Mouse (Mus musculus) embryonic facial prominence, embryonic 11.5 days (tissue): ENCODE measurements around the gene Prpf18. TPM values are rescaled to one million over a fixed set of nuclear protein-coding genes. Genes with fewer than 3 reads are reported as not detected.
A peak's percentile ranks its signal among the peaks of the same experiment; 100 is the strongest.

Source experiments
- ATAC-seq: fragments of 200-750 bp; cut with Nextera tagmentation; replicated peaks from 2 replicates; pipeline ENCODE4 v1.8.0; 2017; ENCODE audit warnings: low read depth; ENCODE audit not compliant: insufficient number of reproducible peaks, low FRiP score, low TSS enrichment
- DNase-seq: peaks from one replicate; pipeline ENCODE4 v3.0.0-alpha.2; 2015; ENCODE audit warnings: low spot score
- H3K27ac ChIP-seq: fragments of 300-500 bp; sonication (generic); replicated peaks from 2 replicates; pipeline ENCODE4 v1.5.1; 2014; ENCODE audit warnings: mild to moderate bottlenecking, low read depth, low read length, control low read depth
- H3K27me3 ChIP-seq: fragments of 300-500 bp; sonication (generic); 2 replicates; pipeline ENCODE4 v1.6.1; 2014; ENCODE audit warnings: mild to moderate bottlenecking, low read length, moderate library complexity, mixed read lengths; ENCODE audit not compliant: control insufficient read depth, insufficient read depth
- H3K36me3 ChIP-seq: fragments of 300-500 bp; sonication (generic); replicated peaks from 2 replicates; pipeline ENCODE4 v1.6.1; 2014; ENCODE audit warnings: low read depth, mild to moderate bottlenecking, low read length, moderate library complexity, mixed read lengths; ENCODE audit not compliant: control insufficient read depth, insufficient read depth
- H3K4me1 ChIP-seq: fragments of 300-500 bp; sonication (generic); 2 replicates; pipeline ENCODE4 v1.6.1; 2014; ENCODE audit warnings: low read length, mixed read lengths; ENCODE audit not compliant: control insufficient read depth, insufficient read depth
- H3K4me2 ChIP-seq: fragments of 300-500 bp; sonication (generic); 2 replicates; pipeline ENCODE4 v1.6.1; 2014; ENCODE audit warnings: low read depth, mild to moderate bottlenecking, control low read depth, low read length, moderate library complexity
- H3K4me3 ChIP-seq: fragments of 300-500 bp; sonication (generic); 2 replicates; pipeline ENCODE4 v1.5.1; 2014; ENCODE audit warnings: low read depth, low read length, control low read depth
- H3K9ac ChIP-seq: fragments of 300-500 bp; sonication (generic); replicated peaks from 2 replicates; pipeline ENCODE4 v1.6.1; 2014; ENCODE audit warnings: mild to moderate bottlenecking, control low read depth, low read length
- H3K9me3 ChIP-seq: fragments of 300-500 bp; sonication (generic); replicated peaks from 2 replicates; pipeline ENCODE4 v1.6.1; 2016; ENCODE audit warnings: mild to moderate bottlenecking, low read length, inconsistent platforms, mixed read lengths; ENCODE audit not compliant: control insufficient read depth
- WGBS: fragments of 180-500 bp; shearing (Covaris S2); extraction: QIAGEN DNeasy Blood & Tissue Kit; methylation state at CpG from one replicate; pipeline ENCODE4 v1.1.7; 2014; 5-methylcytosine and 5-hydroxymethylcytosine counted together
- polyA plus RNA-seq: library from polyadenylated mRNA; unstranded; fragments of >200 nt; fragmentation: Nextera tagmentation; extraction: Ambion mirVana; gene quantifications from 2 replicates; pipeline ENCODE4 v1.2.1, GENCODE M21; 2014

The Prpf18 gene
- polyA plus RNA-seq, 1 experiment from 2014 or later, result 37.7 TPM

GRCm38 (mm10) chr2:4645066-4645465, 6.8 kb downstream of the Prpf18 start:
- H3K4me2 ChIP-seq, result no peak overlapping the region
- peaks cover 6% of the 10 kb centered on the region for H3K36me3 ChIP-seq
- DNase-seq (no peak), ATAC-seq (no peak)
- no peak overlapping the region for H3K27ac ChIP-seq
- H3K27me3 ChIP-seq, result no peaks in the 10 kb centered on the region
- no peak overlapping the region for H3K4me3 ChIP-seq
- no peaks in the 10 kb centered on the region for H3K4me1 ChIP-seq
- no peak overlapping the region for H3K9ac ChIP-seq
- WGBS, result 78% methylated on average over 4 of the region's 4 CpGs
- no peaks in the 10 kb centered on the region for H3K9me3 ChIP-seq

GRCm38 (mm10) chr2:4638189-4638588, 13.7 kb downstream of the Prpf18 start:
- no peak for ATAC-seq
- H3K27ac ChIP-seq, result no peak overlapping the region
- H3K36me3 ChIP-seq, result peaks cover 5% of the 10 kb centered on the region
- H3K4me3 ChIP-seq, result no peak overlapping the region
- H3K4me1 ChIP-seq, result no peaks in the 10 kb centered on the region
- no peak for DNase-seq
- H3K27me3 ChIP-seq, result no peaks in the 10 kb centered on the region
- WGBS, result 88% methylated on average over 3 of the region's 3 CpGs
- no peak overlapping the region for H3K4me2 ChIP-seq
- no peaks in the 10 kb centered on the region for H3K9me3 ChIP-seq
- H3K9ac ChIP-seq, result no peak overlapping the region

DNA sequence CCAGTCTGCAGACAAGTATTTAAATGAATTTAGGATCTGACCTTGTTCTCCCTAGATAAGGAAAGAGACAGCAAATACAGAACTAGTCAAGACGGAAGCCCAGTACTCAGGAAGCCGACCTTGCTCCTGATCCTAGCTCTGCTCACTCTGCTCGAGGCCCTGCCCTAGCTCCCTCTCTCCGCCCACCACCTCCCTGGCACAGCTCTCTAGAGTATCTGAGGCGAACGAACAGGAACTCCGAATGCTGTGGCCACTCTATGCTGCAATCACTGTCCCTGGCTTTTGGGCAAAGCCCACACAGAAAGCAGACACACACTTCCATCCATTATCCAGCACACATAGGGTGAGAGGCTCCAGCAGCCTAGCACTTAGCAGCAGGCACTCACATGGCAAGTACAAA, 15.3 kb downstream of the Prpf18 start:
- ATAC-seq, result no peak

DNA sequence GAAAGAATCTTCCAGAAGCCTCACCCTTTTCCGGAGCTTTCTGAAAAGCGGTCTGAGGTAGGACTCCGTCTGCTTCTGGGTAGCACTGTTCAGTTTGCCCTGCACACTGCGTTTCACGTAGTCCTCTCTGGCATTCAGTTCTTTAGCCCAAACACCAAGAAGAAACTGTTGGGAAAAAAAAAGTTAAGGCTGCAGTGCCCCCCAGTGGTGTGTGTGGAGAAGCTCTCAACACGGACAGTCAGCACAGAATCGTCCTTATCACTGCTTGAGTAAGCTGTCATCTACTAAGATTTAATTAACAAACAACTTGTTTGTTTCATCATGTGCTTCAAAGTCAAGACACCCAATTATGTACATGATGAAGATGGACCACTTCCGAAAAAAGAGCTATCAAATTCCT, 16.1 kb downstream of the Prpf18 start:
- Histone ChIP-seq H3K4me3 (no peak overlapping the region), H3K4me2 (no peak overlapping the region), H3K9ac (no peak overlapping the region), H3K9me3 (no peaks in the 10 kb centered on the region), H3K27ac (no peak overlapping the region), H3K36me3 (peaks cover 2% of the 10 kb centered on the region), H3K4me1 (no peaks in the 10 kb centered on the region), H3K27me3 (no peaks in the 10 kb centered on the region)
- 89% methylated on average over 8 of the region's 8 CpGs for WGBS
- ATAC-seq (no peak), DNase-seq (peak; percentile 40)

More for the DNA sequence above, 15.3 kb downstream of the Prpf18 start:
- no peak for DNase-seq
- 85% methylated on average over 7 of the region's 7 CpGs for WGBS
- Histone ChIP-seq H3K9ac (no peak overlapping the region), H3K9me3 (no peaks in the 10 kb centered on the region), H3K4me1 (no peaks in the 10 kb centered on the region), H3K4me2 (no peak overlapping the region), H3K27me3 (no peaks in the 10 kb centered on the region), H3K27ac (no peak overlapping the region), H3K4me3 (no peak overlapping the region), H3K36me3 (peaks cover 2% of the 10 kb centered on the region)

DNA sequence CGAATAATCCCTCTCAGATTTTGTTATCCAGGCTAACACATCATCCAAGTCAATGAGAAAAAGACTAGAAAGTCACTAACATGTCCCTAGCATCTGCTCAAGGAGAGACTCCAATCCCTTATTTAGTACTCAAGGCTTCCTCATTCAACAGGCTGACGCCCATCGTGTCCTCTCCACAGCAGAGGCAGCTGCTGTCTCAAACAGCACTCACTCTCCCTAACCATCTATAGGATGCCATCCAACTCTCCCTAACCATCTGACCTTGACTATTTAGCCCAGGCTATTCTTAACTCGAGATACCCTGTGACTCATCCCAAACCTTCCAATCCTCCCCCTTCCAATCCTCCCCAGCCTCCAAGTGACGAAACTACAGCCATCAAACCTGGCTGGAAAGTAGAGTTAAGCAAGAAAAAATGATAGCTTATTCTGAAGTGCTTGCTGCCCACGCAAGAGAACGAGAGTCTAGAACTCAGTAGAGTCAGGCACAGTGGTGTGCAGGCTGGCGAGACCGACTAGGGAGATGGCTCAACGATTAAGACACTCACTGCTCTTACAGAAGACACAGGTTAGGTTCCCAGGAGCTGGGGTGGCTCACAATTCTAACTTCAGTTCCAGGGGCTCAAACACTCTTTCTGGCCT, 21.6 kb downstream of the Prpf18 start:
- Histone ChIP-seq H3K9me3 (no peaks in the 10 kb centered on the region), H3K27ac (no peak overlapping the region), H3K27me3 (no peaks in the 10 kb centered on the region), H3K4me3 (no peak overlapping the region), H3K9ac (no peak overlapping the region), H3K4me2 (no peak overlapping the region), H3K4me1 (no peaks in the 10 kb centered on the region), H3K36me3 (peaks cover 3% of the 10 kb centered on the region)
- 94% methylated on average over 10 of the region's 10 CpGs for WGBS
- no peak for ATAC-seq
- DNase-seq, result no peak

DNA sequence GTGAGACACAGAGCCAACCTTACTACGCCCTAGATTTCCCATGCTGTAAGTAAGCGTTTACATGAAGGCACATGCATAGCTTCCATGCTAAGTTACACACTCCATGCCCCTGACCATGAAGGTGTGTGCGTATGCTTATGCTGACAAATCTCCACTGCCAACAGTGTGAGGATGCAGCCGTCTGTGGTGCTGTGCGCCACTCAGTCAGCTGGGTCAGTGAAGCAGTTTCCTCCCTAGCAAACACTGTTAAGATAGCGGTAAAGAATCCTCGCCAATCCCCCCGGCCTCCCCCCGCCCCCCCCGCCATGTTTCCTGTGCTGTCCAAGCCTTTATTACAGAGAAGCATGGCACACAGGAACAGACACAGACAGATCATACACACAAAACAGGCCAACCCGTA, 22.4 kb downstream of the Prpf18 start:
- H3K4me1 ChIP-seq, result no peaks in the 10 kb centered on the region
- ATAC-seq, result no peak
- H3K9me3 ChIP-seq, result no peaks in the 10 kb centered on the region
- H3K4me3 ChIP-seq, result no peak overlapping the region
- H3K36me3 ChIP-seq, result peaks cover 3% of the 10 kb centered on the region
- H3K4me2 ChIP-seq, result no peak overlapping the region
- DNase-seq, result no peak
- WGBS, result 93% methylated on average over 11 of the region's 11 CpGs
- H3K27me3 ChIP-seq, result no peaks in the 10 kb centered on the region
- no peak overlapping the region for H3K9ac ChIP-seq
- H3K27ac ChIP-seq, result no peak overlapping the region

GRCm38 (mm10) chr2:4628920-4629319, 23.0 kb downstream of the Prpf18 start:
- H3K36me3 ChIP-seq, result peaks cover 3% of the 10 kb centered on the region
- no peak overlapping the region for H3K9ac ChIP-seq
- H3K9me3 ChIP-seq, result no peaks in the 10 kb centered on the region
- no peaks in the 10 kb centered on the region for H3K4me1 ChIP-seq
- no peaks in the 10 kb centered on the region for H3K27me3 ChIP-seq
- no peak overlapping the region for H3K27ac ChIP-seq
- H3K4me2 ChIP-seq, result no peak overlapping the region
- 94% methylated on average over 2 of the region's 2 CpGs for WGBS
- no peak overlapping the region for H3K4me3 ChIP-seq
- ATAC-seq, result no peak
- no peak for DNase-seq

- no peak overlapping the region for H3K4me3 ChIP-seq
- no peaks in the 10 kb centered on the region for H3K4me1 ChIP-seq
- 89% methylated on average over 3 of the region's 3 CpGs for WGBS
- H3K27me3 ChIP-seq, result no peaks in the 10 kb centered on the region
- H3K9ac ChIP-seq, result no peak overlapping the region
- no peaks in the 10 kb centered on the region for H3K9me3 ChIP-seq
- ATAC-seq, result no peak
- H3K36me3 ChIP-seq, result 0 out of 2 replicates have a peak, but pooled peaks cover 3% of the 10 kb centered on the region
- H3K4me2 ChIP-seq, result no peak overlapping the region
- DNase-seq, result no peak
- no peak overlapping the region for H3K27ac ChIP-seq
Observed at GRCm38 (mm10) chr2:4626911-4627310, 25.0 kb downstream of the Prpf18 start.
